Mouse (Mus musculus) heart, adult 10 weeks (tissue): ENCODE data around the gene Ogdhl. TPM values are rescaled to one million over a fixed set of nuclear protein-coding genes. Genes with fewer than 3 reads are reported as not detected.

ENCODE experiments used
- polyA plus RNA-seq: library from polyadenylated mRNA; stranded (reverse); fragments of 350-450 nt; fragmentation: Illumina TruSeq; extraction: RNeasy Lipid Tissue Mini Kit (QIAGEN cat#74804); gene quantifications from one replicate; pipeline ENCODE4 v1.2.3, GENCODE M21; 2014; ENCODE audit warnings: low read depth, low replicate concordance

Ogdhl gene
- polyA plus RNA-seq: 110 TPM

GRCm38 (mm10) chr14:32321732-32322685 is at the start of gene Ogdhl:
Gene Ogdhl (plus strand): TSS chr14:32322019.

DNA sequence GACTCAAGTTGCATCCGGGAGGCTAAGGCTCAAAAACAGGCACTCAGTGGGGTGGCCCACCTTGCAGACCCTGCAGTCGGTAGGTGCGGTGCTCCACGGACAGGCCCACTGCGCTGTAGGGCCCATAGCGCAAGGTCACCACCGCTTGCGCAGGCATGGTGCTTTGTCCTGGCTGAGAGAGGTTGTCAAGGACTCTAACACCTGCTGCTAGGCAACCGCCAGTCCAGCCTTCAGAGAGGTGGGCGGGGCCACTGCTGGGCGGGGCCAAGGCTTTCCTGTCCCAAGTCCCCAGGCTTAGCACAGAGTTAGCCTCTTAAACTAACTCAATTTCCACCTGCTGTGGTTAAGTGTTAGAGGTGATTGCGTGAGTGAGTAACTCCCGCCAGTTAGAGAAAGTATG is 66.4 kb downstream of the Ogdhl start, which contains the start of gene 1700024G13Rik:
1700024G13Rik (minus strand) TSS at position 196 of the 400 bp plus-strand sequence.

Other genes starting within 250 kb of the Ogdhl start
- 68.9 TPM for gene Oxnad1, start 236.6 kb upstream of the Ogdhl start, polyA plus RNA-seq
- gene Dph3, start 236.3 kb upstream of the Ogdhl start, polyA plus RNA-seq: 80.0 TPM
- gene Msmb, start 180.0 kb upstream of the Ogdhl start, polyA plus RNA-seq: not detected
- 70.5 TPM for gene Ncoa4, start 162.2 kb upstream of the Ogdhl start, polyA plus RNA-seq
- 355 TPM for gene Timm23, start 120.1 kb upstream of the Ogdhl start, polyA plus RNA-seq
- 14.2 TPM for gene Parg, start 120.1 kb upstream of the Ogdhl start, polyA plus RNA-seq
- gene 1700024G13Rik, start 66.4 kb downstream of the Ogdhl start, polyA plus RNA-seq: not detected
- gene Slc18a3, start 142.8 kb downstream of the Ogdhl start, polyA plus RNA-seq: not detected
- not detected for gene Chat, start 144.0 kb downstream of the Ogdhl start, polyA plus RNA-seq
- gene Ercc6, start 191.5 kb downstream of the Ogdhl start, polyA plus RNA-seq: 4.0 TPM